Mouse (Mus musculus): ENCODE results near the gene Iars. TPM values are rescaled to one million over a fixed set of nuclear protein-coding genes. Genes with fewer than 3 reads are reported as not detected.
"Not testable (repeated sequence)": the region's sequence is repeated elsewhere in the genome, so short reads cannot be mapped to it uniquely, and the experiment has no call there.

Gene Iars
- total RNA-seq, 4 experiments from 2014 or later = 53.0 to 68.1 (median 64.6) TPM

DNA sequence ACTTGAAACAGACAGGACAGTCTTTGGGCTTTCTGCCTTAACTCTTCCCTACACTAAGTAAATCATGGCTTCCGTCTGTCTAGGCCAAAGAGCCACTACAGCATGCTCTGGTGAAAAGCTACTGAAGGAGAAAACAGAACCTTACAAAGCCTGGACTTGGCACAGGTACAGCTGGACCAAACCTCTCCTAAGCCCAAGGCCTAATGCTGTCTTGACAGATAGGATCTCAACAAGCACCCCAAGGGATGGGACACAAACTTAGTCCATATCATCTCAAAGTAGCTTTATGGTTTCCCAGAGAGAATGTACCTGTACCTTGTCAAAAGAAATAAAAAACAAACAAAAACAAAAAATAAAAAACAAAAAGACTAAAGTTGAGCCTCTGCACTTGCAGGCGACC is 54.5 kb downstream of the Iars start:
- no peak for DNase-seq (ENCODE audit: low spot score)

- no peak for DNase-seq (ENCODE audit: low spot score)
Measured at GRCm38 (mm10) chr13:49738011-49738410, 56.1 kb downstream of the Iars start.

DNA sequence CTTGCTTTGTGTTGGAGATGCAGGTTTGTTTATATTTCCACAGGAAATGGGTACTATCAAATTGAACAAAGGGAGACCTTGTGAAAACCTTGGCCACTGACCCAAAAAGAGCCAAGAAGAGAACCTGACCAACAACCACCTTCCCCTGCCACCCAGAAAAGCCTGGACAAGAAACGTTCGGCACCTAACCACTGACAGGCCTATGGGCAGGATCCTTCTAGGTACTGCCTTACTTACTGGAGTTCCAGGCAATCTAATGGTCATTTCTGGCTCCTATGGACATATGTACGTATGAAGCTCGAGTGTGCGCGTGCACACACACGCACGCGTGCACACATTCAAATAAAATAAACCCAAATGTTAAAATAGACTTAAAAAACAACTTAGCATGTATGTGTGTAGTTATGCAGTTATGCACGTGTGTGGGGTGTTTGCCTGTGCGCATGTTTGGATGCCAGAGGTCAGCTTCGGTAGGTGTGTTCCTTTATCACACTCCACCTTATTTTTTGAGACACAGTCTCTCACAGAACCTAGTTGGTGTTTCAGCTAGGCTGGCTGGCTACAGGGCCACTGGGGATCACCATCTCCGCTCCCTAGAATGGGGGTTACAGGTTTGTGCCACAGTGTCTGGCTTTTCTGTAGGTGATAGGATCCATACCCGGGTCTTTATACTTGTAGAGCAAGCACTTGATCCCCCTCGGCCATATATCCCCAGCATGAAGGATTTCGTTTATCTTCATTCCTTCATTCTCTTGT is 59.6 kb downstream of the Iars start:
- no peak for DNase-seq (ENCODE audit: low spot score)

GRCm38 (mm10) chr13:49756591-49756990 is 74.7 kb downstream of the Iars start:
- no peak for DNase-seq (ENCODE audit: low spot score)

GRCm38 (mm10) chr13:49757966-49758365 is 76.1 kb downstream of the Iars start:
- no peak for DNase-seq (ENCODE audit: low spot score)

DNA sequence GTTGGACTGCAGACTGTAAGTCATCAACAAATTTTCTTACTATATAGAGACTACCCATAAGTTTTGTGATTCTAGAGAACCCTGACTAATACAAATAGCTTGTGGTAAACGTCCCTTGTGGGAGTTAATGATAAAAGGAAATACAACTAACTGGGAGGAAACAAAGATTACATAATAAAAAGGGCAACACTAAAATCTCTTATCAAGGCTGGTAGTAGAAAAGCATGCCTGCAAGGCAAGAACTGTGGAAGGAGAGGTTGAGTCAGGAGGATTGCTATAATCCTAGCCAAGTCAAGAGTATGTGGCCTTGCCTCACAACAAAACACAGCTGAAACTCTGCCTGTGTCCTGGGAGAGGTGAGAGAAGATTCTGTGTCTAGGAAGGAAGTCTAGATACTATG is 78.8 kb downstream of the Iars start:
- DNase-seq (ENCODE audit: low spot score) = no peak

DNA sequence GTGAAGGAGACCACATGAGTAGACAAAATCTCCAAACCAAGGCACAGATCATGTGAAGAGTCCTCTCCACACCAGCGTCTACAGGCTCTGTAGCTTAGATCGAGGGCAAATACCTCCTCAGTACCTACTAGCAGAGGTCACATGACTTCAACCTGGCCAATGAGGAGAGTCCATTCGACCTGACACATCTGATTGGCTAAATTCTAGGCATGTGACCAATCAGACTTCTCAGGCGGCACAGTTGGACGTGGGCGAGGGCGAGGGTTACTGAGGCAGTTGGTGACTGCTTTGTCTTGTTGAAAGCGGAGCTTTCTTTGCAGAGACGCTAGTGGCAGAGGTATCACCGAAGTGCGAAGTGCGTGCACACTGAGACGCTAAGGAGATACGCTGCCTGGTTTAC is 80.3 kb downstream of the Iars start:
- no peak for DNase-seq (ENCODE audit: low spot score)

DNA sequence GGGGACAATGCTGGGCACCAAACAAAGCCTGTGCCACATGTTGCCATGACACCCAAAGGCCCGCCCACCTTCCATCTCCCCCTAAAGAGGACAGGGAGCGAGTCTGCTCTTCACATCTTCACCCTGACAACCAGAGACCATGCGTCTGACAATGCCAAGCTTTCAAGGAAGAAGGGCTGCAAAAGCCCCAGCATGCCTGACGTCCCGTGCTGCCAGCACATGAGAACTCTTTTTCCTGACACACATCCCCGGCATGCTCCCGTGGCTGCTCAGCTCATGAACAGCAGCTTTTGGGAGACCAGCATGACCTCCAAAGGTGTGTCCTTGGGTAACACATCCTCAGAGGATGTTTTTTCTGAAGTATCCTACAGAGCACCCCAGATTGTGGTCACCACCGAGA is 83.4 kb downstream of the Iars start:
- DNase-seq (ENCODE audit: low spot score) = no peak

GRCm38 (mm10) chr13:49766269-49766668 is 84.4 kb downstream of the Iars start:
- DNase-seq (ENCODE audit: low spot score) = no peak

- DNase-seq (ENCODE audit: low spot score) = no peak
Measured at GRCm38 (mm10) chr13:49768048-49768447, 86.1 kb downstream of the Iars start.

DNA sequence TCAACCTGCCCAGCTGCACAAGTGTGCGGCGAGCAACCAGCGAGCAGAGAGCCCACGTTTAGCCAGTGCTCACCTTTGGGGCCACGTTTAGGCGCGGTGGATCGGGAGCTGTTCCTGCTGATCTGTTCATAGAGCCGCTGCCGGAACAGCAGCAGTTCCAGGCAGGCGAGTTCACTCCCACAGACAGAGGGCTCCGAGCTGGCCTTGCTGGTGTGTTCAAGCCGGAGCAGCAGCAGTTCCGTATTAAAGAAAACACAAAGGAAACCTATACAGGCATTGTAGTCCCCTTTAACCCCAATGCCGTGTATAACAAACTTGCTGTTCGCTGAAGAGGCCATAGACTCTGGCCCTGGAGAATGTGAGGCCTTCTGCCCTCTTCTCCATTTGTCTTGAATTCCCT is 87.2 kb downstream of the Iars start:
- DNase-seq (ENCODE audit: low spot score) = no peak

- DNase-seq (ENCODE audit: low spot score) = not testable (repeated sequence)
Measured at GRCm38 (mm10) chr13:49771536-49771935, 89.6 kb downstream of the Iars start.

Other genes with a start within 250 kb of the Iars start
- 1 to 10 TPM in 2 of 4 experiments, under 1 TPM in 2; 0.73 to 1.3 (median 1.0) TPM for gene Tes3-ps, start 188.8 kb upstream of the Iars start, total RNA-seq (2022)
- 10 to 100 TPM; 10.8 to 14.2 (median 11.6) TPM for gene Ecm2, start 177.3 kb upstream of the Iars start, total RNA-seq (2022)
- gene Aspn, start 137.7 kb upstream of the Iars start, total RNA-seq (2022) = 10 to 100 TPM in 3 of 4 experiments, 1 to 10 TPM in 1; 8.3 to 17.7 (median 15.3) TPM
- gene Omd, start 99.6 kb upstream of the Iars start, total RNA-seq (2022) = 1 to 10 TPM in 3 of 4 experiments, under 1 TPM in 1; 0.68 to 2.0 (median 1.1) TPM
- 10 to 100 TPM; 62.1 to 84.1 (median 78.6) TPM for gene Ogn, start 74.1 kb upstream of the Iars start, total RNA-seq (2022)
- 1 to 10 TPM; 2.3 to 3.0 (median 2.8) TPM for gene Cenpp, start 29.3 kb upstream of the Iars start, total RNA-seq (2022)
- gene Nol8, start 29.0 kb upstream of the Iars start, total RNA-seq (2022) = 10 to 100 TPM; 17.4 to 22.3 (median 21.2) TPM
- gene Gm30302, start 116.9 kb downstream of the Iars start, total RNA-seq (2022) = under 1 TPM; 0.11 to 0.90 (median 0.38) TPM

Data from heart, adult 8-10 months (tissue).